Mouse (Mus musculus) megakaryocyte, embryonic 14.5 days (primary cell): ENCODE measurements around the gene Ldb3.

Experiments
- FLI1 ChIP-seq: IDR thresholded peaks from 2 replicates; pipeline ENCODE4 v1.6.1; 2012; ENCODE audit warnings: low read length, inconsistent platforms, mixed read lengths
- GATA1 ChIP-seq: IDR thresholded peaks from 3 replicates; pipeline ENCODE4 v1.6.1; 2012; ENCODE audit warnings: mixed read lengths, low read length, inconsistent platforms, borderline replicate concordance

- no peak for TF ChIP-seq GATA1
- no peak for TF ChIP-seq FLI1
Observed at GRCm38 (mm10) chr14:34590017-34590570, 1.6 kb upstream of the Ldb3 start.
